Mouse (Mus musculus) liver, embryonic 18 days (tissue): Measurements from ENCODE around the gene Slc15a2. TPM values are rescaled to one million over a fixed set of nuclear protein-coding genes. Genes with fewer than 3 reads are reported as not detected.

ENCODE experiments used
- polyA plus RNA-seq: library from polyadenylated mRNA; depleted of rRNA; stranded (reverse); fragments of >200 nt; gene quantifications from 2 replicates; pipeline ENCODE4 v1.2.3, GENCODE M21; 2012; rRNA removed

The Slc15a2 gene
- polyA plus RNA-seq: 0.40 and 2.2 TPM in 2 replicates

DNA sequence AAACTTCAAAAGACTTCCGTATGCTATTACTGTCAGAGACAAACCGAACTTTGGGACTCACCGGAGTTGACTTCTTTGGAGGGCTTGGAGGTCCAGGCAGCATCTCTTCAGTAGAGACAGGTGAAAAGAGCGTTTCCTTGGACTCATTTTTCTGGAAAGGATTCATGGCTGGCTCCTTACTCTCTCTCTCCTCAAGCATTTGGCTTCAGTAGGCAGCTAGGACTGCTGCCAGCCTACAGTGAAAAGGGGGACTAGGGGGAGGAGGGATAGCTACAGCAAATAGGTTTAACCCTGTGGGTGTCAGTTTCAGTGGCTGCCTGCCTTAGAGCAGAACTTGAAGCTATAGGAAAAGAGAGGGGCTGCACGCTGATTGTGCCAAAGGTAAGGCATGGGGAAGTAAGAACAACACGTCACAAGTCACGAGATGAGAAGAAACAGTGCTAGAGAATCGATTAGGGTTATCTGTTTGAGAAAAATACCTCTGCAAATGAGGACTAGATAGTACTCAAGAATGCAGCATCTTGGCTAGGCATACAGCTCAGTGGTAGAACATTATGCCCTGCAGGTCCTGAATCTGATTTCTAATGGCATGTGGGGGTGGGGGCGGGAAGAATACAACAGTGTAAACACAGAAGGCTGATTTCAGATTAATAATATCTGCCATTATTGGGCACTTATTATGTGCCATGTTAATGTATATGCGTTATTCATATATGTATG is at the start of gene Slc15a2:
TSS of gene Slc15a2 (minus strand) at position 369 of the 720 bp plus-strand sequence.

DNA sequence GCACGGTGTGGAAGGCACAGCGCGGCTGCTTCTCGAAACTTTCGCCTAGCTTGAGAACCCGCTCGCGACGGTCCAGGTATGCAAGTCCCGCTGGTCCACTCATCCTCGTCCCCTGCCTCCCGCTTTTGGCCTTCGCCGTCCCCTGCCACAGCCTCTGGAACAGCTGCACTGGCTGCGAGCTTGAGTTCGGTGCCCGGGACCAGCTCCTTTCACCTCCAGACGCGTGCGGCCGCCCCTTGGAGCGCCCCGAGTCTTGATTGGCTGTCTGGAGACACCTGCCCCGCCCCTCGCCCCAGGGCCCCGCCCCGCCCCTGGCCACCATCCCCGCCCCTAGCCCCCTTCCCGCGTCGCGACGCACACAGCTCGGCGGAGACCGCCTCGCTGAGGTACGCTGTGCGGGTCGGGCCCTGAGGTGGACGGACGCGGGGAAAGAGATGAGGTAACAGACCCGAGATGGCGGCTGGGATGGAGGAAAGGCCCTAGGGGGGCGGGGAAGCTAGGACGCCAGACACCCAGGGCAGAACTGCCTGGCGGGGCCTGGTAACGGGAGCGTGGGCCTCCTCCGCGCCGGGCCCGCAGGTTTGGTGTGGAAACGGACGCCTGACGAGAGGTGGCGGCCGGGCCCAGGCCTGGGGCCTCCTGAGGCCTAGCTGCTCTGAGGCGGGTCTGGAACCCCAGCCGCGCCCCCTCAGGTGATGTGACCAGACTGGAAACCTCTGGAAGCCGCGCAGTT is 43.5 kb upstream of the Slc15a2 start, which contains the start of gene Iqcb1:
TSS of gene Iqcb1 (plus strand) at position 332 of the 733 bp plus-strand sequence.

Other genes with a start within 250 kb of the Slc15a2 start
- under 0.01 TPM in 1 of 2 replicates, not detected in the other for gene Casr, start 222.8 kb downstream of the Slc15a2 start, polyA plus RNA-seq
- 6.6 and 7.2 TPM in 2 replicates for gene Cd86, start 118.9 kb downstream of the Slc15a2 start, polyA plus RNA-seq
- gene Ildr1, start 91.0 kb downstream of the Slc15a2 start, polyA plus RNA-seq: 0.36 and 0.41 TPM in 2 replicates
- gene Iqcb1, start 43.4 kb upstream of the Slc15a2 start, polyA plus RNA-seq: 5.2 and 6.4 TPM in 2 replicates
- gene Eaf2, start 90.0 kb upstream of the Slc15a2 start, polyA plus RNA-seq: 0.31 and 0.56 TPM in 2 replicates
- 16.2 and 20.4 TPM in 2 replicates for gene Golgb1, start 90.2 kb upstream of the Slc15a2 start, polyA plus RNA-seq
- 21.4 and 23.9 TPM in 2 replicates for gene Hcls1, start 150.0 kb upstream of the Slc15a2 start, polyA plus RNA-seq
- gene Fbxo40, start 205.5 kb upstream of the Slc15a2 start, polyA plus RNA-seq: 0.01 and 0.02 TPM in 2 replicates
- gene Polq, start 226.8 kb upstream of the Slc15a2 start, polyA plus RNA-seq: 3.5 and 4.0 TPM in 2 replicates